Mouse (Mus musculus): ENCODE measurements around the gene Rpl41.

DNA sequence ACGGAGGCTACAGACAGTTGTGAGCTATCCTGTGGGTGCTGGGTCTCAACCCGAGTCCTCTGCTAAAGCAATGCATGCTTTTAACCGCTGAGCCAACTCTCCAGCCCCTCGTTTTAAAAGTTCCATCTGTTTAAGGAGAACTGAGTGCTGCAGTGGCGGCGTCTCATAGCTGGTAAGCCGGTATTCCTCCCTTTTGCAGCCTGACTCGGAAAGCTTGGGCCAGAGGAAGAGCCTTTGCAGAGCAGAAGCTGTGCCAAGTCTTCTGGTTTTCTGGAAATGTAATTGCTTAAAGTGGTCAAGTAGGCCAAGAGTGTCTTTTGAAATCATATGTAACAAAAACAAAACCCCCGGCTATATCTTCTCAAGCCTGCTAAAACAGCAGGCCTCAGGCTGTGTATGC, 40.8 kb downstream of the Rpl41 start:
- TF ChIP-seq POLR2A (IDR thresholded peaks at IDR 0.05; ENCODE audit: low read depth, low read length): no peak
- TF ChIP-seq CTCF (IDR thresholded peaks at IDR 0.05; ENCODE audit: extremely low read depth, insufficient read depth, insufficient read length, insufficient replicate concordance): no peak

Measured in spleen, adult 2 months (tissue).